Mouse (Mus musculus) megakaryocyte-erythroid progenitor cell, adult 5-6 weeks (primary cell): ENCODE measurements around the gene Dkk2. TPM values are rescaled to one million over a fixed set of nuclear protein-coding genes. Genes with fewer than 3 reads are reported as not detected.

Source experiments
- ATAC-seq: replicated peaks from 2 replicates; pipeline ENCODE4 v1.8.0; 2016; ENCODE audit warnings: mild to moderate bottlenecking, inconsistent platforms; ENCODE audit not compliant: severe bottlenecking, poor library complexity, low FRiP score, low TSS enrichment
- total RNA-seq, 2 experiments: library from RNA; stranded (forward) in 1 of 2; stranded (reverse) in 1 of 2; fragments of 200-1000, 215-1000 nt in 1 of 2; fragments of >200 nt in 1 of 2; fragmentation: Nextera tagmentation in 1 of 2; gene quantifications; 2 replicates each; pipeline ENCODE4 v1.2.3; 2014 to 2017

The Dkk2 gene
- total RNA-seq, 2 experiments from 2014 or later = not detected

- ATAC-seq = no peak
Measured at GRCm38 (mm10) chr3:132115772-132116511, 30.9 kb downstream of the Dkk2 start.

- ATAC-seq = no peak
Measured at GRCm38 (mm10) chr3:132121344-132121743, 36.3 kb downstream of the Dkk2 start.

DNA sequence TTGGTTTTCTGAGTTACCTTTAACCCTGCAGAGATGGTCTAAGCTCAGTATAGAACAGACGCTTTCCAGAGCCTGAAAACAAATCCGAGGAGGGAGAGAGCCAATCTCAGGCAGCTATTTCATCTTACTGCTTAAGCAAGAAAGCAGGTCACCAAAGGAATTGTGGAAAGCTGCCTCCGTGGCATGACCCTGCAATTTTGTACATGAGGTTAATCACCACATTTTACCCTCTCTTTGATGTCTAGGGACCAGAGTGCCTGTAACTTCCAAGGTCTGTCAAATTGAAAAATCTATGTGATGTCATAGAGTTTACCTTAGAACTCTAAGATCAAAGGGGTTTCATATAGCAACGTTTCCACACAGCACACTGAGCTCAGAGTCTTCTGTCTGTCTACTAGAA lies 37.5 kb downstream of the Dkk2 start:
- no peak for ATAC-seq

- no peak for ATAC-seq
Measured at GRCm38 (mm10) chr3:132125227-132125740, 40.2 kb downstream of the Dkk2 start.

GRCm38 (mm10) chr3:132129730-132130274 lies 44.7 kb downstream of the Dkk2 start:
- no peak for ATAC-seq

DNA sequence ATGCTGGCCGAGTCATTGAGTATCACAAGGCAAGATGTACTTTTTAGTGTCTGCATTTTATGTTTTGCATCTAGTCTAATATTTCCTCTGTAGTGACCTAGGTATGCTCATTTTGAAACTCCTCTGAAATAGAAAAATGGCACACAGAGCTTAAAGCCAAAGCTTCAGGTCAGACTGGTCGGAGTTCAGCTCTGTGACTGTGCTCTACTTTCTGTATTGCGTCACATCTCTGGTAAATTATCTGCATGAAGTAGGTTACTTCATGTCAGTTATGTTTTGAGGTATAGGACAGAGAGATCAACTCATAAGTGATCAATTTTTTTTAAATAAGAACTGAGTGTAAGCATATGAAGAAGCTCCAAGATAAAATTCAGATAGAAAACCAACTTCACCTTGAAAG lies 45.7 kb downstream of the Dkk2 start:
- ATAC-seq = no peak

- no peak for ATAC-seq
Measured at GRCm38 (mm10) chr3:132131939-132132338, 46.8 kb downstream of the Dkk2 start.

- no peak for ATAC-seq
Measured at GRCm38 (mm10) chr3:132134502-132134901, 49.4 kb downstream of the Dkk2 start.

DNA sequence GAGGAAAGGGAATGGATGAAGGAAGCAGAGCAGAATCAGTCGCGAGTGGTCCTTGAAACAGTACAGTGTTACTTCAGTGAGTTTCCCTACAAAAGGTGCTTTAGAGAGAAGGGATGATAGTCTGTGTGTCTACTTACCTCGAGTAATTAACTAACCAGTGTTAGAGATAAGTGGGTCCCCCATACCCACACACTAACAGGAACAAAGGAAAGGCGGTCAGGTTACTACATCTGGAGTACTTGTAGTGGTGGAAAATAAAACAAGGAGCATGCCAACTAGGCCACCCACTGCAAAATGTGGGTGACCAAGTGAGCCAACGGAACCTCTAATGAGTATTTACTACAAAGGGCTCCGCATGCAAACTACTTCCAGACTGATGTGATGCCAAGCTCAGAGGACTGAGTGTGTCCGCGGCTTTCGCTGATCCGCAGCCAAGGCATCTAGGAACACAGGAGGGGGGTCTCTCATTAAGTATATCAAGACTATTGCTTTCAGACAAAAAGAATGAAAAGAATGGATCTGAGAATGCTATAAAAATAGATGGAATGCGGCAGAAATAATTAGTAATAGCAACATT lies 52.8 kb downstream of the Dkk2 start:
- no peak for ATAC-seq

DNA sequence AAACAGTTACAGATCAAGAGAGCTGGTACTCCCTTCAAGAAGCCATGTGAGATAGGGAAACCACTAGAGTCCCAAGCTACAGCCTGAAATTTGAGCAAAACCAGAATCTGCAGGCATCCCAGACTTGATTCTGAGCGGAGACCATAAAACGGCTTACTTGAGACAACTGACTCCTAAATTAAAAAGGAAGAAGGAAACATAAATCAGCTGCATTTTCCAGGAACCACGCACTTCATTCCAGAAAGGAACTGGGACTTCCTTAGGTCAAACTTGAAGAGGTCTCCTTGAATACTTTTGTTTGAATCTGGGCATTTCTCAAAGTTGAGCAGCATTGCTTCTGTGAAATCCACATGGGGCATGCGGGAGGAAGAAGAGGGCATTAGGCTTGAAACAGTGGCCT lies 55.9 kb downstream of the Dkk2 start:
- ATAC-seq = no peak

GRCm38 (mm10) chr3:132149446-132150025 lies 64.4 kb downstream of the Dkk2 start:
- ATAC-seq = no peak

DNA sequence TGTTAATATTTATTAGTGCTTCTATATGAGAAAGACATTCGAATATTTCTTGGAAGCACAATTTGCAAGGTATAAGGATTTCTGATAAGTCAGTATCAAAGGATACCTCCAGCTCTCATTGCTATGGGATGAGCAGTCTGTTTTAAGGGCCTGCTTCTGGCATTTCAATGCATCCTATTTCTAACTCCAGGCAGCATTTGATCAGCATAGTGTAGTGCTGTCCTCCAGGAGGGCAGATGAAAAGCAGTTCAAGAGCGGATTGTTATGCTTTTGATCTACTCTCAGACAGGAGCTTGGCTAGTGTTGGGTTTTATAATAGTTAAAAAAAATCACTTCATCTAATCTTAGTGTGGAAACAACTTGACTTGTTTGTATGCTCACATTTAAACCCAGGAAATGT lies 73.7 kb downstream of the Dkk2 start:
- no peak for ATAC-seq

GRCm38 (mm10) chr3:132168911-132169310 lies 83.8 kb downstream of the Dkk2 start:
- no peak for ATAC-seq

GRCm38 (mm10) chr3:132186888-132187552 lies 101.9 kb downstream of the Dkk2 start:
- no peak for ATAC-seq

DNA sequence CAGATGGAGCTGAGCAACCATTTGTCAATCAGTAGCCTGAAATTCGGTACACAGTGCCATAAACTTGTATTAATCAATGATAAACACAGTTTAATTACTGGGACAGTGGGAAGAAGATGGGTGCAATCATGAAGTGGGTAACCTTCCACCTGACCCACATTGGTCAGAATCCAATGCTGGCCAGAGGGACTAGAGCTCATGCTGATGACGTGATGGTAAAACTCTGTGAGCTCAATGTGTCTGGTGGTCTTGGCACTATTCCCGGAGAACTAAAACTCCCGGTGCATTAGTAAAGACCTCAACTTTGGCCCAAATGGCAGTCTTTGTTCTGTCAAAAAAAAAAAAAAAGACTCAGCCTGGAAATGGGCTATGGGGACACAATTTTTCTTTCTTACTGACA lies 116.9 kb downstream of the Dkk2 start:
- no peak for ATAC-seq

- ATAC-seq = no peak
Measured at GRCm38 (mm10) chr3:132202665-132203064, 117.6 kb downstream of the Dkk2 start.

DNA sequence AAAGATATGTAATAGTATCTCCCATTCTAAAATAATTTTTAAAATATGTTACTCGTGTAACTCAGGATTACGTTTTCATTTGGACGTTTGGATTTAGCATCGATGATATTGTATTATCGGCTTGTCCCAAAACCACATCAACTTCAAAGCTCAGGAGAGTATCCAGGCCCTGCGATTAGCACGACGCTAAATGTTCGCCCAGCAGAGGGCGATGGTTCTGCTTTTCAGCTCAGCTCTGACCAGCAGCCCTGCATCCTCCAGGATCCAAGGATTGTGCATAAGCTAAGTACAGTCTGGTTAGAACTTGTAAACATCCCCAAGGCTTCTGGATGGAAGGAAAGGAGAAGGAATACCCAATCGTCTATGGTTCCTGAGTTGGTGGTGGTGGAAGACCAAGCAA lies 122.4 kb downstream of the Dkk2 start:
- ATAC-seq = no peak

DNA sequence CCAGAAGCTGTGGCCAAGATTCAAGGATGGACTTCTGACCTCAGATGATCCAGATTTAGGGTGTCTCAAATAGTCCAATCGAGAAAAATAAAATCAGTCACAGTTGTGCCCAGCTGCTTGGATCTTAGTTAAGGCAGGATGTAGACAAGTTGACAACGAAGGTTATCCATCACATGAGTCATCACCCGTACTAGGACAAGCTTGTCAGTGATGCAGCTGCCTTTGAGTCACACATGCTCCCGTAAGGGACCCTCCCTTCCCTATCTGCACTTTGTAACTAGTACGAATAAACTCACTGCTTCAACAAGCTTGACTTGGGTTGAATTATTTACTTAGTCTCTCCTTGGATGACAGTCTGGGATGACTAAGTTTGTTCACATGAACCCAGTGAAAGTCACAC lies 126.2 kb downstream of the Dkk2 start:
- no peak for ATAC-seq

DNA sequence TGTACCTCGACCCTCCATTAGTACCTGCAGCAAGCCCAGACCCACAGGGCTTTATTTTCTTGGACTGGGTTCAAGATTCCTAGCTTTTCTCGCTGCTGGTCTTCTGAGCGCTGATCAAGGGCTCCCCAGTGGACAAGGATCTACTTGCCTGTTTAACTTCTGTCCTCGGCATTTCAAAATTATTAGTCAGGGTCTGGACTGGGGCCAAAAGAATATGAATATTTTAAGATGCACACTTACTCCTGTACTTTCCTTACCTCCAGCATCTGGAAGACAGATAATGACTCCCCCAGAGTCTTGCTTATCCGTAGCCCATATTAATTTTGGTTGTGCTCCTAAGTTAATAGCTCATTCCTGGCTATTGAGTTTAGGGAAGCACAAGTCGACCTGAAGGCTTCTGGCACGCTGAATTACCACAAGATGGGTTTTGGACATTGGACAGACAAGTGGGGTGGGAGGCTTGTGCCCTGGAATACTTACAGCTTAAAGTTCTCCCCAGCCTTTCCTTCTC lies 134.9 kb downstream of the Dkk2 start:
- no peak for ATAC-seq

DNA sequence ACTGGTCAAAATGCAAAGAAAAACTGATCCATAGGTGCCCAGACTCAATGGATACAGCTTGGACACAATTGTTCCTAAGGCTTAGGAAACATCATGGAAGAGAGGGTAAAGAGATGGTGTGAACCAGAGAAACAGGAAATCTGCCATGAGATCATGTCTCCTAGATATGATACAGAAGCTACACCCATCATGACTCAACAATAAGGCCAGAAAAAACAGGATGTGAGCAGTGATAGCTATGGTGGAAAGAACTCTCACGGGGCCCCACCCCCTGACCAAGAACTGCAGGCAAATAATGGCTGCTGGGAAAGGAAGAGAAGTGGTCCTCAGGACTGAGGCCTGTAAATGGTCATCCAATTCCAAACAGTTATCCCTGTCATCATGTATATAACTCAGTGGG lies 142.5 kb downstream of the Dkk2 start:
- ATAC-seq = no peak
